Mouse (Mus musculus) frontal cortex, postnatal 25 days (tissue): ENCODE results near the gene Nkain2.

Experiments
- DNase-seq, 2 experiments: peaks; one replicate each; pipeline ENCODE4 v3.0.0; 2022; ENCODE audit warnings: low spot score in 2 of 2

The Nkain2 gene

DNA sequence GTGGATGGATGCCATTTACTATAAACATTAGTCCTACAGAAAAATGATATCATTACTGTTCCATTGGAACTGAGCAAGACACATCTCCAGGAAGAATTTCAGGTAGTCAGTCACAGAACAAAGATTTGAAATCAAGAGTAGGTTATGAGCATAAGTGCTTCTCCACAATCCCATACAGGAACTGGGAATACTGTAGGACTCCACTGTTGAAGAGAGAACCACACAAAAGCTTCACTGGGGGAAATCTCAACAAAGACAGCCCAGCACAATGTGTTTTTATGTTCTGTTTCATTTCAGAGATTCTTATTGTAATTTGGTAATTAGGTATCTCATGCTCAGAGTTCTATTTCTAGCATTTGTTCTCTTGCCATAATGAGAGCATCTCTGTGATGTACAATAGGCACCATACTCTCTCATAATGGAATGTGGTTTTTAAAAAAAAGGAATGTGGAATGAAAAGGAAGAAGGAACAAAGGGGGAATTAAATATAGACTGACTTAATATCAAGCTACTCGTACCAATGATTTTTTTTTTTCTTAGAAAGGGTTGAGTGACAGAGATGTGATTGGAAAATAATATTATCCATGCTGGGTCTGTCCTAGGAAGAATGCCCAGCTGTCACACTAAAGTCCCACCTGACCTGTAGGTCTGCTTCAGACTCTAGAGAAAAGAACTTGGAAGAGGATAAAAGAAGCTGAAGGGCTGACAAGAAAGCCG, 313.5 kb downstream of the Nkain2 start:
- DNase-seq, result no peak

DNA sequence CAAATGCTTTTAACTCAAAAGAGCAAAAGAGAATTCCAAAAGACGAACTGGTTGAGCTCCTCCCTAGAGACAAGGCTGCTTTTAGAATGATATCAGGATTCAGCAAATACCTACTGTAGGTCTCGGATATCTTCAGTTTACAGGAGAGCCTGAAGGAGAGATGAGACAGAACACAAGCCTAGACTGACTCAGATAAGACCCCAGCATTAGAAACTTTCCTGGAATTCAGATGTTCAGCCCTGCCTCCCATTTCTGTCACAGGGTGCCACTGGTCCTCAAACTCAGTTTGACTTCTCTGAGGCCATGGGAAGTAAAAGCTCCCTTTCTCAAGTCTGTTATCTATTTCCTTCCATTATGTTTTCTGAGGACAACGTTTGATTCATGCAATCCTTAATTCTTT, 332.6 kb downstream of the Nkain2 start:
- no peak for DNase-seq

DNA sequence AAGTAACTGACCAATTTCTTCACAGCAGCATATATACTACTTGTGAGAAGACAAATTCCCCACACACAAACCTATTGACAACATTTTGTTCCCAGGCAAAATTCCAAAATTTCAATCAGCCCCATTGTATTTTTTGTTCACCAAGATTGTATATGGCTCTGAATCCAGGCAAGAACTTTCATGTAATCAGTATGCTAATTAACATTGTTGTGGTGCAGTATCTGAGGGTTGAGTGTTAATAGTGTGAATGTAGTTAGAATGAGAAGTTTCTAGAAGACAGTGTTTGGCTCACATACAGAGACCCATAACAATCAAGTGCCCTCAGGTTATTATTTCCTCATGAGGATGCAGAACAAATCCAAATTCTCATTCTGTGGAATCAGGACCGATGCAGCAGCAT, 354.2 kb downstream of the Nkain2 start:
- no peak for DNase-seq

DNA sequence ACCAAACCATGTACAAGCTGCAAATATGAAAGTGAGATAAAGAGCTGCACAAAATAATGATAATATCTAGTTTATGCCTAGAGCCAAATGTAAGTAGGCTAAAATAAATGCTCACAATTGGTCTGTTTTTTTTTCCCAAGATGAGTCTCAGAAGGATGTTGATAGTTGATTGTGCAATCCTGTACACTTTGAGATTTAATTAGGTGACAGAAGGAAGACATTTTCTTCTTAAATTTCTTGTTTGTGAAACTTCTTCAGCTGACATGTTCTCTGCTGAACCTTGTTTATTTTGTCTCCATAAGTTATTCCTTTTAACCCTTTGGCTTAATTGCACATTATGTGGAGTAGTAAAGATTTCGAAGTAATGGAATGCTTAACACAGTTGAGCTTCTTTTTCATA, 379.4 kb downstream of the Nkain2 start:
- DNase-seq, result no peak

DNA sequence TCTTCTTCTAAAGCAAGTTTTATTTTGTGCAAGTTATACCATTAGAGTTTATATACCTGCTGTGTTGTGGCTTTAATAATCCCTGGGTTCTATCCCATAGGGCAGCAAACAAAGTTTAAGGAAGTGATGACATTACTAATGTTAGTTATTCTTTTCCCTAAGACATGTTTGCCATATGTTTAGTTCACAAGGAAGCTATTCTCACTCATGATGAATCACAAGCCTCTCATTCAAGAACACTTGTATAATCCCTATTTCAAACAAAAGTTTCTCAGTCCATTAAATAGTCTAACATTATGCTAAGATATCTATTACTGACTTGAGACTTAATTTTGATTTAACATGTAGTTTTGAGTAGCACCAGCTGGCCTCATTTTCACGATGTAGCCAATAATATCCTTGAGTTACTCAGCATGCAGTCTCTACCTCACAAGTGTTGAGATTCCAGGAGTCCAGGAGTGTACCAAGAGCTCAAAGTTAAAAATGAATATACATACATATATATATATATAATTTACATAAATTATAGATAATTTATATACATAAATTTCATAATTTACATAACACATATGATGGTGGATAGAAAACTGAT, 395.6 kb downstream of the Nkain2 start:
- DNase-seq, result no peak

DNA sequence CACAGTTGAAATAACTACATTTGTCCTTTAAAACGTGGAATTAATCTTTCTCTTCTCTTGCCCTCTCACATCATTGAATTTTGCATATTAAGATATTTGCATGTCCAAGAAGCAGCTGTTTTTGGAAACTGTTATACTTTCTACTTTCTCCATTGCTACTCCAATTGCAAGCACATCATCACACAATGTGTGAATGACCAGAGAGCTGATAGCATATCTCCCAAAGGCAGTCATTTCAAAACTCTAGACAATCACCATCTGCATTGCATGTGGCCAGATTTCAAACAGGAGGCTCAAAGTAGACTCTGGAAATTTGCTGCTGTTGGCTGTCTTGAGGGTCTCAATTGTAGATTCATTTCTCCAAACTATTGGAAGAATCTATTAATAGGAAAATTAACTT, 396.7 kb downstream of the Nkain2 start:
- no peak for DNase-seq

DNA sequence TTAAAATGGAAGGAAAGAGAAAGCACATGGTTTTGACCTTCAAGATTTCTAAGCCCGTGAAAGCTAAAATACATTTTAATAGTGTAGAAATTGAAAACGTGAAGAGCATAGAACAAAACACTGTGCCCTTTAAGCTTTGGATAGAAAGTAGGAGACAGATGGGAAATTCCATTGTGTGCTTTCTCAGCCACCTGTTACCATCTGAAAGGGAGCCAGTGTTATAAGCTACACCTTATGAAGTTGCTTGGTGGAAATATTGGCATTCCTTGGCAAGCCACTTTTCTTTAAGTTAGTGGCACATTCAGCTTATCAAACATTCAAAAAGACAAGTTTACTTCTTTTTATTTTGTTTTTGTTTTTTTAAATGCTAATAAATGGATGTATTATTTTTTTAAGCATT, 427.5 kb downstream of the Nkain2 start:
- DNase-seq, result no peak

DNA sequence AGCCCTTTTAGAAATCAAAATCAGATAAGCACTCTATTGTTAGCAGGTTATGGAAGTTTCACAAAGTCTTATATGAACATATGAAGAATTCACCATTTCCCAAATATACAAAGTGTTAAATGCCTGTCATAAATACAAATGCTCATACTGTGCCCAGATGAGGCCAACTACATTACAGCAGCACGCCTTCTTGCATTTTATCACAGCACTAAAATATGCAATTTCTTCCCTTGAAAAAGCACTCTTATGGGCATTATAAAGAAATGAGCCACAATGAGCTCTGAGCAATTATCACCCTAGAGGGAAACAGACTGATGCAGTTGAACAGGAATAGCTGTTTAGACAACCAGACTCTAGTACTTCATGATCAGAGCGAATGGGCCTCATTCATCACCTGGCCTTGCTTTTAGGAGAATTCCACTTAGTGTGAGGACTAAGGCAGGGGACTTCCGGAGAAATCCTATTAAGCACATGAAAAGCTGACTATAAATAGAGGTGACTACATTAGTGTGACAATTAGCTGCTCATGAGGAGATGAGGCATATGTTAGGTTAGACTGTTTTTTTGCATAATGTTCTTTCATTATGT, 450.2 kb downstream of the Nkain2 start:
- no peak for DNase-seq

DNA sequence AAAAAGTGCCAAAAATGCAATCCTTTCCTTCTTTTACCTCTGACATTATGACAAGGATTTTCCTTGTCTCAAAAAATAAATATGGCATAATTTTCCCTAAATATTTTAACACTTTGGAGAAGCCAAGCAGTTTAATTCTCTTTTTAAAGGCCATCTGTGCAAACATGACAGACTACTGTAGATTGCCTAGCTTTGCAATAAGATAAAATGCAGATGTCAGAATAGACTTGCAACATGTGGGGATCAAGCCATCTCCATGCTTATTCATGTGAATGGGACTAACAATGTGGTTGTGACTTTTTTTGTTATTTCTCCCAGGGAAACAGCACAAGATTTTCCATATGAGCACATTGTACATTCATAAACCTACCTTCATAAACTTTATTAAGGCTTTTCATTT, 476.0 kb downstream of the Nkain2 start:
- DNase-seq, result no peak

DNA sequence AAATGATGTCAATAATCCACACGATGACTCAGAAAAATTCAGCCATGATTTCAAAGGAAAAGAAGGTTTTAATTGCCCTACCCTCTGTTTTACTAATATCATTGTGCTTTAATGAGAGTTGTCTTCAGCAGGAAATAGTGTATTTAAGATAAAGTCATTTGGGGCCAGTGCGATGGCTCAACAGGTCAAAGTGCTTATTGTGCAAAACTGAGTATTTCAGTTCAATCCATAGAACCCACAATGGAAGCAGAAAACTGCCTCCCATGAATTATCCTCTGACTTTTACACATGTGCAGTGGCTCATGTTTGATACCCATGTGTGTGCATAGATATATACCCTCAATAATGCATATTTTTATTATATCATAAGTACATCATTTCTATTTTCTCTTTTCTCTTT, 478.9 kb downstream of the Nkain2 start:
- no peak for DNase-seq

DNA sequence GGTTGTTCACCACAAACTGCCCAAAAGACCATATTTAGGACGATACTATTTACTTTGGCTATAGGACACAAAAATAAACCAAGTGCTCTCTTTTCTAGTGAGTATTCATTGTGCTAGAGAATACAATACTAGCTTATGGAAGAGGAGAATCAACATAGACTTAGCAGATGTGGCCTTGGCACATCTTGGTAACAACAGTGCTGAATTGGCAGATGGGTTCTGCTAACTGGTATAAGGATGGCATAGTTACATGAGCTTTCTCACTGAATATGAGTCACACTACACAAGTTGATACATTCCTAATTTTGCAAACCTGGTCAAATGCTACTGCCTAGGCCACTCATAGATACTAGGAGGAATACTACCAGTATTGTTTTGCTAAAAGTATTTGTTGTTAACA, 489.3 kb downstream of the Nkain2 start:
- no peak for DNase-seq

DNA sequence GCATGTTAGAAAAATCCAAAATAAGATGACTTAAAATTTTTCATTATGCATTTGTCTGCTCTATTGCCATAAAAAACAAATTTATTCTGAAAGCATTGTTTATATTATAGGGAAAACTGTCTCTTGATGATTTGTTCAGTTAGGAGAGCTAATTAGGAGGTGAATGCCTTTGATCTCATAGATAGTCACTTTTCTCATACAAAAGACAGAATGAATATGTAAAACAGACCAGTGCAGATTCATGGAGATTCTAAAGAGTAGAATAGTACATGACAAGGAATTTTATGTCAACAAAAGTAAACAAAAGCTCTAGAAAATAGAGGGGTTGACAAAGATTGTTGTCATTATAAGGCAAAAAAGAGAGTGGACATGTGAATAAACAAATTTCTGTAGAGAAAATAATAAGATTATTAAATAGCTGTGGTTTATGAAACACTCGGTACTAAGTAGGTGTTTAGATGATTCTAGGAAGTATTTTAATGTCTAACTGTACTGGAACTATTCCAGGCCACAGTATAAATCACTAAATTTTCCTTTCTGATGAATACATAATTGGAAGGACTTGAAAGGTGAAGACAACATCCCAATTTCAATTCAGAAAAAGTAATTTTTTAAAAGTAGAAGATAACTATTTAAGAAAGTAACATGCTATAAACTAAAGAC, 496.3 kb downstream of the Nkain2 start:
- DNase-seq, result no peak

DNA sequence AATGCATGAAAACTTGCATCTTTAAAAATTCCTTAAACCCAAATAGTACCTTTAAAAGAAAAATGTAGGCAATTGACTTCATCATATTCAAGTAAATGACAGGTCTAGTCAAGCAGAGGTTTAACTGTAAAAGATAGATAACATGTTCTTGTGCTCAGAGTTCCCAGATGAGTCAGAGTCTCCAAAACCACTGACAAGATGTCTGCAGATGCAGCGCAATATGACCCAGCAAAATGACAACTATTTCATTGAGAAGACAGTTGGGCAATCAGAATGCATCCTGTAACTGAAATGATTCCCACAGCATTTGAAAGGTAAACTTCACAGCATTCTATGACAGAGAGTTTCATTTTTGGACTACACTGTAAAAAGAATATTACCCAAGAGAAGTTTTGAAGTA, 496.9 kb downstream of the Nkain2 start:
- DNase-seq, result no peak

DNA sequence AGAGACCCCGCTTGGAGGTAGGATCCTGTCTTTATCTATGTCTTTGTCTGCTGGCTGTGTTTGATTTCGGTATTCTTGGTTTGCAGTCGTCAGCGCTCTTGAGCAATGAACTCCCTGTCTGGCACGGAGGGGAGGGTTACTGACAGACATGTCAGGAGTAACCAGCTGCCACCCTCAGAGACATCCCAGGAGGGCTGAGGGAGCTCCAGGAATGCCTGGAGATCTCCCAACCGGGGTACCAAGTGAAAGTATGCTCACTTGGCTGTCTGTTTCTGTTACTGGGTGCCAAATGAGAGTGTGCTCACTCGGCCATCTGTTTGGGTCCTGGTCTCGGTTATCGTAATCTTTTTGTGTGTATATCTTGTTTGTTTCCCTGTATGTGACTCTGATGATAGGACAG, 577.5 kb downstream of the Nkain2 start:
- no peak for DNase-seq

DNA sequence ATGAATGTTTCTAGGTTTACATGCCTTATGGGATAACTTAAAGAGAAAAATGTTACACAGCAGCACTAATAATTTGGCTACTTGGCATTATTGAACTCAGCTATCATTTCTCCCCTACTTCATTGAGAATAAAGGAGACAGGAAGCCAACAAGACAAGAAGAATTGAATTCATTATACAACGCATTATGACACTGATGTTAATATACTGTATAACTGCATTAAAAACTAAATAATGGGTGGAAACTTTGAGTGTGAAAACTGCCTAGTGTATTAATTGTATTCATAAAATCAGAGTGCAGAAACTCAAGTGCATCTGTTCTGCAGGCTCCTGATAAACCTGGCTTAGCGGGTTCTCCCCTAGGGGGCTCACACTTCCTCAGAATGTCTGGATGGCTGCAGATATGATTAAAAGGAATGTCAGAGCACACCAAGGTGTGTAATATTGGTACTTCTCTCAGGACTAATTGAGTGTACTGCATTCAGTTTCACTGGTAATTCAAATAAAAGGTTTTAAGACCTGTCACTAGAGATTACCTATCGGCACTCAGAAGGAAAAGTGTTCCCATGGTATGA, 589.2 kb downstream of the Nkain2 start:
- no peak for DNase-seq

DNA sequence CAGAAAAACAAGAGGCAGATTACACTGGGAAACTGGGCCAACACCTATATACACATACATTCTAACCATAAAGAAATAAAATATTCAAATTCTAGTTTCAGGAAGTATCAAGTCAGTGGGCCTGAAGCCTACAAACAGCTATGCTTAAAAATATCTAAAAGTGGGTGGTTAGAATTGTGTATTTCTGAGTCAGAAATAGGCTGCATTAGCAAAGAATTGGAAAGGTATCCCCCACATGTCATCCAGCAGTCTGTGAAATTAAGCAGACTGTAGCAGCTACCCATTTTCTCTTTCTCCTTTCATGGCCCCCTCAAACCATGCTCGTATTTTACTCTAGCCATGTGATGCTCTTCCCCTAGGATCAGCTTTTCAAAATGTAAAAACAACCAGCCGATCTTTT, 599.8 kb downstream of the Nkain2 start:
- DNase-seq, result no peak

DNA sequence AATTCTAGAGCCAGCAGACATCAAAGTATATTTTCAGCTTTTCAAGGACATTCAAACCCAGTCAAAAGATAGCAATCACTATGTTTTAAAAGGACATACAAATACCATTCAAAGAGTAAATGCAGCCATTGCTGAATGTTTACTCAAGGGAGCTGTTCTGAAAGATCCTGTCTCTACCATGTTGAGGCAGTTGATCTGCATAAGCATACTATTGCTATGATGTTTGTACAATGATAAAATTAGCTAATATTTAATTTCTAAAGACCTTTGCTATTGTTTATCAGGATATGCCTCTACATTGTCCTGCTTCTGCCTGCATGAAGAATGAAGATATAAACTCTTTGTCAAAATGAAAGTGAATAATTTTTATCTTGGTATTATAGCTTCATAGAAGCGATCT, 606.6 kb downstream of the Nkain2 start:
- no peak for DNase-seq

DNA sequence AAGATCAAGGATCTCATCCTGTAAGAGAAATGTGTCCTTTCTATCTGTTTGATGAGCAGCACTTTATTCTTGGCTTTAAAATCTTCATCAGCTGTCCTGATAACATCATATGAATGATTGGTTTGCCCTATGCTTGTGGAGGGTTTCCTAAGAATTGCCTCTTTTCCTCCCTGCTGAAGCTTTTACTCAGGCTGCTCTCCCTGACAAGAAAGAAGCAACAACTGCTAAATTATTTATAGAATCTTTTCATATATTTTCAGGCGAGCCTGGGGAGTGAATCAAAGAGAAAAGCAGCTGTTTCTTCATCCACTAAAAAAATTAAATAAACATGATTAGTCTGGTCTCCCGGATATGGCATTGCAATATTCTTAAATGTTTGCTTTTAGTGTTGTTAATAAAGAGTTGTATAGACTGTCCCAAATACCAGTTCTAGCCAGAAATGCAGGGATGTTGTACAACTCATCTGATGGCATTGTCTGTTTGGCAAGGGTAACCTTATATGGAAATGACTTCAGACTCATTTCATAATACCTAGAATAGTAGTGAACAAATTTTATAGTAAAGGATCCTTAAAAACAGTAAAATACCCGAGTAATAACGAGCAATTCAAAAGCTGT, 646.9 kb downstream of the Nkain2 start:
- no peak for DNase-seq

DNA sequence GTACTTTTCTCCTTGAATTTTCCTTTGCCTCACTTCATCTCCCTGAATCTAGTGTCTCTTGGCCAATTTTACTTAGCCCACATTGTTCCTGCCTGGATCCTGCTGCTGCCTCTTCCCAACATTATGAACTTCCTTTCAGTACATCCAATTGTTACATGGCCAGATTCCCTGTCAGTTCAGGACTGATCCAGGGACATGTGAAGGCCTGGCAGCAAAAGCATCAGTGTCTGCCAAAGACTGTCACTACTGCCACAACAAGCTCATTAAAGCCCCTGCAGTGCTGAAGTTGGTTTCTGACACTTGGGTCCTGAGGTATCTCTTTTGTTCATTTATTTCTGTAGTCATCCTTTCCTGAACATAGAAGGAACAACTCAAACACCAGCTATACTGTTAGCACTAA, 649.1 kb downstream of the Nkain2 start:
- no peak for DNase-seq

DNA sequence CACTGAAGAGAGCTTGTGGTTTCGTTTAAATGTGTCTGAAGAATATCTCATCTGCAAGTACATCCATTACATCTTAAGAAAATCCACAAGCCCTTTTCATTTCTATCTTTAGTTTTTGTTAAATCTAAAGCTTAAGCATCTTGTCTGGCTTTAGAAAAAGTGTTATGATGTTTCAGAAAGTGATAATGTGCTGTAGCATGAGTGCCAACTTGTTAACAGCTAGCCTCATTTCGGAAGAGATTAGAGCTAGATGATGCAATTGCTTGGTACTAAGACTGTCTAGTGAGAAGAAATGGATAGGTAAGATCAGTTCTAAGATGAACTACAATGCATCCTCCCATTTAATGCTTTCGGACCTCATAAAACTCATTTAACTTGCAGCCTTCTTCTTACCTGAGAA, 707.3 kb downstream of the Nkain2 start:
- DNase-seq, result no peak

DNA sequence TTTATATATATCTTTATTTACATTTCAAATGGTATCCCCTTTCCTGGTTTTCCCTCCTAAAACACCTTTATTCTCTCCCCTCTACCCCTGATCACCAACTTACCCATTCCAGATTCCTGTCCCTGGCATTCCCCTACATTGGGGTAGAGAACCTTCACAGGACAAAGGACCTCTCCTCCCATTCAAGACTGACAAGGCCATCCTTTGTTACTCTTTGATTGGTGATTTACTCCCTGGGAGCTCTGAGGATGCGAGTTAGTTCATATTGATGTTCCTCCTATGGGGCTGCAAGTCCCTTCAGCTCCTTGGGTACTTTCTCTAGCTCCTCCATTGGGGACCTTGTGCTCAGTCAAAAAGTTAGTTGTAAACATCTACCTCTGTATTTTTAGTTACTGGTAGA, 798.9 kb downstream of the Nkain2 start:
- DNase-seq, result no peak

DNA sequence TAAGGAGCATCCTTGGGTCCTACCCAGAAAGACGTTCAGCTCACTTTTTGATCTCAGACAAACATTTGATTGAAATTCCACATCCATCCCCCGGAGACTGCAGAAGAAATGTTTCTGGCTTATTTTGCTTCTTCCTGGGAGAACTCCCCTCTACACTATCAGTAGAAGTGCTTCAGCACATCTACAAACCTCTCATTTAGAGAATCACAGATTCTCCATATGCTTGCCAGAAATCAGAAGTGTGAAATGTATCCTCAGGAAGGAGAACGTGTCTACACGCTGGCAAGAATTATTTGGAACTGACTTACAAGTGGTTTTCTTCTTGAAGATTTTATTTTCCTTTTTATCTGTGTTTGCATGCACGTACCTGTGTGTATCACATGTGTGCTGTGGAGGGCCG, 829.9 kb downstream of the Nkain2 start:
- DNase-seq, result no peak
